Mouse (Mus musculus): ENCODE results near the gene Mylk4.

Gene Mylk4

DNA sequence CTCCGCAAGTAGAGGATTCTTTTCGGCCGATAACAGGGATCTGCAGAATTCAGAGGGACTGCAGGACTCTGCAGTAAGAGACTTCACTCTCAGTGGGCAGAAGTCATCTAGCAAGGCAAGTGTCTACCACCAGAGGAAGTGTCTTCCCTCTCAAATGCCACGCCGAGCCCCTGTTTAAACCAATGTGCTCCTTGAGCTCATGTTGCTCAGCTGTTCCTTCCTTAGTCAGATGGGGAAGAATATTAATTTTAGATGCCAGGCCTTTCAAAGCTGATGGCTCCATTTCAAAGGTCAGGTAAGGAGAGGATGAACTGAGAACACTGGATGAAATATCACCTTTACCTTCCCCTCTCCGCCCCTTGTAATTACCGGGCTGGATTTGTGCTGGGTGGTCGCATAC is at the start of gene Mylk4:
TSS of gene Mylk4 (minus strand) at position 139 of the 400 bp plus-strand sequence.
- no peak for DNase-seq

DNA sequence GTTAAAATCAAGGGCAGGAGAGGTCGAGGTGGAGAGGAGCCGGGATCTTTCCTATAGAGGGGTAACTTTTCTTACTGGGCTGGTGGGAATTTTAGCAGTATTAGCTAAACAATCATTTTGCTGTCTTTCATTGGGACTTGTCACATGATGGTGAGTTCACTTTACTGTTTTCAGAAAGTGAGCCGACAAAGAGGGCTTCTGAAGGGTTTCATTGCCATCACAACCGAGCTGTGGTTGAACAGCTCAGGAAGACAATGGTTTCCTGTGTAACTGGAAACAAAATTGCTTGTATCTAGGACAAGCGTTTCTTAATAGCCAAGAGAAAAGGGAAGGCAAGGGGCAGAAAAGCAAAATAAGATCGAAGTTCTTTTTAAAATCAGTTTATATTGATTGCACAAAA is 49.5 kb upstream of the Mylk4 start:
- DNase-seq, result no peak

DNA sequence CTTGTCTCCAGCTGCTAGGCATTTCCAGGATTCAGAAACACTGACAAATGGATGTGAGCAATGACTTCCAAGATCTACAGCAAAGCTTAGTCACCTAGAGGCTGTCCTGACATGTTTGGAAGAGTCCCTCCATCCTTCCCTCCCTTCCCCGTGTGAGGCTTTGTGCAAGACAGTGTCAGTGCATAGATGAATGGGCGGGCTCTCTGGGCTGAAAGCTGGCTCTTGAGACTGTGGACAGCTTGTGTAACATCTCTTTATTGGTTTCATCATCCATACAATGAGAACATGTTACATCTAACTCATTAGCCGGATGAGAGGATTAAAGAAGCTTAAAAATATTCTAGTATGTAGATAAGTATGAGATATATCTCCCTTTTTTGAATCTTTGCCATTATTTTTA is 49.0 kb upstream of the Mylk4 start:
- DNase-seq, result no peak

DNA sequence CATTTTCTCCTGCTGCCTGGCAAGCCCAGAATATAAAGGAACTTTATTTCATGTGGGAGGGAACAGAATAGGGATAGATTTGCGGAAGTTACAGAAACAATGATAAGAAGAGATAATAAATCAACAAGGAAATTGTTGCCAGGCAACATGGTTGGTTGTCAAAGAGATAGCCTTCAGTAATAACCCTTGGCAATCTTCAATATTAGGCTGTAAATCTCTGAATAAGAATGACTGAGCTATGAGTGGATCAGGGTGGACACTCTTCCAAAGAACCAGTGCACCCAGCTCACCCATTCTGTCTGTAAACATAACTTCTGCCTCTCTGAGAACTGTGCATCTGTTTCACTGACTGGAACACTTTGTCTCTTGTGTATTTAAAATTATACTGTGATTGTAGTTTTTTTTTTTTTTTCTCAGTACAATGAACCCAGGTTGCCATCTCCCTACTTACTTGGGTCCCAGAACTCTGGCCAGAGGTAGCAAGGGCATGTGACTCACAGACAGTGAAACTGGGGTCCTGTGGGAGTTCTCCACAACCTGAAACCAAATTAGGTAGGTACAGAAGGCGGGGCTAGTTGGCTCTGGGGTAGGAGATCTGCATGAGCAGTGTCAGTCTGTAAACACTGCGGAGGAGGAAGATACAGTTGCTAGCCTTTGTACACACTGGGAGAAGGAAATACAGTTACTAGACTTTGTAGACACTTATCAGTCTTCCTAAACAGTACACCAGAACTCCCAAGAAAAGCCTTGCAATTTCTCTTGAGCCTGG is 47.9 kb upstream of the Mylk4 start:
- no peak for DNase-seq

GRCm38 (mm10) chr13:32828886-32829285 is 45.1 kb upstream of the Mylk4 start:
- DNase-seq, result no peak

GRCm38 (mm10) chr13:32827951-32828350 is 44.2 kb upstream of the Mylk4 start:
- DNase-seq, result peak; percentile 68

DNA sequence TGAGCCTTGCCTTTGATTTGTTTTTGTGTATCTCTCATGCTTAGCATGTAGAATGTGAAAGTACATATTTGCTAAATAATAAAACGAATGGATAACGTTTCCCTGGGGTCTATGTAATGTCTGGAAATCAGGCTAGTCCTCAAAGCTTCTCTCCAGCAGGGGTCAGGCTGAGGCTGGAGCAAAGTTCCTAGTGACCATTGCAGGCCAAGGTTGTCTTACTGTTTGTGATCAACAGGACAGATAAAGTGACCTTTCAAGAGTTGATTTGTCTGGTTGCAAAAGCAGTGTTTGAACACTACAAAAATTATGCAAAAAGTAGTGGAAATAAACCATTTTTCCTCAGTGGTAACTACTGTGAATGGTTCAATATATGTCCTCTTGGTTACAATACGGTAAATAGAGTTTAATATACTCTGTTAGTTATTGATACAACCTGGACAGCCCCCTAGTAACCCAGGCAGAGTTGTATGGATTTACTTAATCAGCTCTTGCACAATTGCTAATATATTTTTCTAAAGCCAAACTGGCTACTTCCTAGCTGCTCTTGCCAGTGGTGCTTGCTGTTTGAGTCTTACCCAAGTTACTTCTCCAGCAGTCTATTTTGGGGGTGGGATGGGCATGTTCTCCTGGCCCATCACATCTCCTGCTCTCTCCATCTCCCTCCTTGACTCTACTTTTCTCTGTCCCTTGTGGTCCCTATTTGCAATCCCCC is 43.5 kb upstream of the Mylk4 start:
- no peak for DNase-seq

DNA sequence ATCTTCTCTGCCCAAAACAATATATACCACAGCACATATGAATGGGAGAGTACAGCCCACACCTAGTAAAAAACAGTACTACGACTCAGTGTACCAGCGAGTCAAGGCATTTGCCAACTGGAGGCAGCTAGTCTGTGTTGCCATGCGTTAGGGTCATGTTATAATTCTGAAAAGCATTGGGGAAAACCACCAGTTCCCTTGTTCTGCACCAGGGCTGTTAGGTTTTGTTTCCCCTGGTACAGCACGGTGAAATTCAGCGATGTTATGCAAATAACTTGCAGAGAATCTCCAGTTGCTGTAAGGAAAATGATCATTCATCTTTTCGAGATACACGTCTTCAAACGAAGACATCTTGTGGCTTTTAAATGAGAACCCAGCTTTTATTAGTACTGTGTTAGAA is 41.8 kb upstream of the Mylk4 start:
- no peak for DNase-seq

DNA sequence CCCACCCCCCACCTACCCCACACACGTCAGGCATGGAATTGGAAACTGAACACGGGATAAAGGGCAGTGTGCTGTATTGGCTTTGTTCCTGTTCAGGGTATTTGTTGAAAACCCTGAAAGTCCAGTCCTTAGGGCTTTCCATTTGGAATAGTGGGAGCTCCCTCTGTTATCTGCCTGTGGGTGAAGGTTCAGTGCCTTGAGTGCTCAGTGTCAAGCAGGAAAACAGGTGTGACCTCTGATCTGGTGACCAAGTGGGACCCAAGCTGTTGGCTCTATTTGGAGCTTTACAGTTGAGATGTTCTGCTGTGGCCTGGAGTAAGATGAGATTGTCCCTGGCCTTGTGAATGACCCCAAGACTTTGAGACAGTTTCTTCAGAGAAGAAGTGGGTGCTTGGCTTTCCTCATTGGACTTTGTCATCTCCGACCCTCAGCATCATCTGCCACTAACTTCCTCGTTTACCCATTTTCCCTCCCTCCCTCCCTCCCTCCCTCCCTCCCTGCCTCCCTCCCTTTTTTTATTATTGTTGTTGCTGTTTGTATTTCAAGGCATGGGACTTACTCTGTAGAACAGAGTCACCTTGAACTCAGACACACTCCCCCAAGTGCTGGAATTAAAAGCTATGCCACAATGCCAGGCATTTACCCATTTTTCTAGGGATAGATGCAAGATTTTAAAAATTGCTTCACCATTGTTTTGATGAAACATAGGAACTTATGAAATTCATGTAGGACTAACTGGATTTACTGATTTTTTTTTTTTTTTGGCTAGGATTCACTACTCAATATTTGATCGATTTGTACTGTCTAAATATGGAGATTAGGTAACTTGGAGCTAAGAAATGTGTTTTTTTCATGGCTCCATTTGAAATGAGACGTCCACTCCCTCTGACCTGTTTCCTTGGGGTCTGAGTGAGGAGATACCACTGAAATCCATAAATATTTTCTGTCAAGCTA is 40.9 kb upstream of the Mylk4 start:
- no peak for DNase-seq

DNA sequence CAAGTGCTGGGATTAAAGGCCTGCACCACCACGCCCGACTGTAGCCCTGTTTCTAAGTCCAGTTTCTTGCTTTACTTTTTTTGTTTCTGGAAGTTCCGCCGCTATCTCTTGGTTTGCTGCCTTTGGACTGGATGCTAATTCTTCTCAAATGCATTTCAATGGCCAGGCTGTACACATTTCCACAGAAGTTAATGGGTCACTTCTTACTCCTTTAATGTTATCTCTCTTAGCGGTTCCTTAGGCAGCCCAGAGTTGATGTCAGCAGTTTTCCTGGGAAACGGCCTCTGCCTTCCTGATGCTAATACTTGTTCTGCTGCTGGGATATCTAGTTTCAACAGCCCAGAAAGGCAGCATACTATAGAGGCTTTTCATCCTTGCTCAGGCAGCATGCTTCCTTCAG is 39.4 kb upstream of the Mylk4 start:
- no peak for DNase-seq

GRCm38 (mm10) chr13:32821671-32822070 is 37.9 kb upstream of the Mylk4 start:
- no peak for DNase-seq

- no peak for DNase-seq
Measured at GRCm38 (mm10) chr13:32819926-32820325, 36.2 kb upstream of the Mylk4 start.

DNA sequence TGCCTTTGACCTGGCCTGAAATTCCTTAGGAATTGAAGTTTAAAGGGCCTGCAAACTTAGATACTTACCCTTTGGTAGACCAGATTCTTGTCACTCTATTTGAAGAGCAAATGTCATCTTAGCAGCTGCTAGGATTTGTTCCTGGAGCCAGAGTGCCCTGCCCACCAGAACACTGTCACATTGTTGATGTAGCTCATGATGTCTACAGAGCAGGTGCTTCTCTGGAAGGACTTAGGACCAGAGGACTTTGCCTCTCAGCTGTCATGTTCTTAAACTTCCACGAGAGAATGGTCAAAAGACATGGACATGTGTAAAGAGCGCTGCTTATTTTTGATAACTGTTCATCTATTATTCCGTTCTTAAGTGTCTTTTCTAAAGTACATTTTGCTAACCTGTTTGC is 35.5 kb upstream of the Mylk4 start:
- DNase-seq, result no peak

- DNase-seq, result no peak
Measured at GRCm38 (mm10) chr13:32807624-32808023, 23.9 kb upstream of the Mylk4 start.

- no peak for DNase-seq
Measured at GRCm38 (mm10) chr13:32806820-32807219, 23.1 kb upstream of the Mylk4 start.

DNA sequence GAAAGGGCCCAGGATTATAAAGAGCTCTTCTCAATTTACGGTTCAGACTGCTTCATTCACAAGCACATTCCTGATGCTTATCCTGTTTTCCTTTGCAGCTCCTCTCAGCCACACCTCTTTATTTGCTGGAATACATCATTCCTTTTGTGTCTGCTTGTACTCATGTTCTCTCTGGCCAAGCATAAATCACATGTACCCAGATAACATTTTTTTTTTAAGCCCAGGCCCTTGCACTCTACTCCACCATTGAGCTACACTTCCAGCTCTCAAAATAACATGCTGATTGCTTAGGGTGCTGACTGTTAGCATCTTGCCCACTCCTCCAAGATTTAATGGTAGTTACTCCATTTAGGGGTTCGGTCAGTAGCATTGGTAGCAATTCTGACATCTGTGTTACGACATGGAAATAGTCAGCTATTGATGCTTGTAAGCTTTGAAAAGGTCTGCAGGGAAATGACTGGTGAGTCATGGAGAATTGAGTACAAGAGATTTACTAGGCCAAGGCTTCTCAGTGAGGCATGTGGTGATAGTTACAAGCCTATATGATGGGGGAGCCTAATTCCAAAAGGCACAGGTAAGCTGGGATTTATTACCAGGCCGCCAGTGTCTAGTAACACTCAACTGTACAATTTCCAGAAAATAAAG is 20.1 kb upstream of the Mylk4 start:
- no peak for DNase-seq

DNA sequence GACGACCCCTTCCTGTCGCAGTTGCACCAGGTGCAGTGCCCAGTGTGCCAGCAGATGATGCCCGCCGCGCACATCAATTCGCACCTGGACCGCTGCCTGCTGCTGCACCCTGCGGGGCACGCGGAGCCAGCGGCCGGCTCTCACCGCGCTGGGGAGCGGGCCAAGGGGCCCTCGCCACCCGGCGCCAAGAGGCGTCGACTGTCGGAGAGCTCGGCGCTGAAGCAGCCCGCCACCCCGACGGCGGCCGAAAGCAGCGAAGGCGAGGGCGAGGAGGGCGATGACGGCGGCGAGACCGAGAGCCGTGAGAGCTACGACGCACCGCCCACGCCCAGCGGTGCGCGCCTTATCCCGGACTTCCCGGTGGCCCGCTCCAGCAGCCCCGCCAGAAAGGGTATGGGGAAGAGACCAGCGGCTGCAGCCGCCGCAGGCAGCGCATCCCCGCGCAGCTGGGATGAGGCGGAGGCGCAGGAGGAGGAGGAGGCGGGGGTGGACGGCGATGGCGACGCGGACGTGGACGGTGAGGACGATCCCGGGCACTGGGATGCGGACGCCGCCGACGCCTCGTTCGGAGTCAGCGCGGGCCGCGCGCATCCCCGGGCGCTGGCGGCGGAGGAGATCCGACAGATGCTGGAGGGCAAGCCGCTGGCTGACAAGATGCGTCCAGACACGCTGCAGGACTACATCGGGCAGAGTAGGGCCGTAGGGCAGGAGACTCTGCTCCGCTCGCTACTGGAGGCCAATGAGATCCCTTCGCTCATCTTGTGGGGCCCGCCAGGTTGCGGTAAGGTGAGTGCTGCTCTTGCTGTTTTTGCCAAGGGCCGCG is 18.7 kb upstream of the Mylk4 start, which contains the start of gene D930007J09Rik:
TSS of gene D930007J09Rik (minus strand) at position 591 of the 823 bp plus-strand sequence.
- DNase-seq, result no peak

GRCm38 (mm10) chr13:32801693-32802221 is 18.0 kb upstream of the Mylk4 start, which contains the start of gene Wrnip1:
TSS of gene Wrnip1 (plus strand) at chr13:32802038.
- peak; percentile 95 for DNase-seq

- no peak for DNase-seq
Measured at GRCm38 (mm10) chr13:32800859-32801258, 17.1 kb upstream of the Mylk4 start.

DNA sequence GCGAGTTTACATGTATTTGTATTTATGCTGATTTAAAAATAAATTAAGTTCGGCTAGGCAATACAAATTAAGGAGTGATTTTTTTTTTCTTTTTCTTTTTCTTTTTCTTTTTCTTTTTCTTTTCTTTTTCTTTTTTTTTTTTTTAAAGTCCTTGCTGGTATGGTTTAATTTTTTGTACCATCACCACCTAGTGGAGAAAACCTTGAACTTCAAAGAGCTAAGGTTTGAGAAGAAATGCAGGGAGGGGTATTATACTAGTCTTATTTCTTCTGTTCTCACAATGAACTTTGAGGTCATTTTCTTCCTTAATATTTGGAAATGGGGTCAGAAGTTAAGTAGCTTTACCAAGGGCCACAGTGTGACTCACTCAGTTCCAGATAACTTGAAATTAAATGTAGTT is 15.4 kb upstream of the Mylk4 start:
- DNase-seq, result no peak

- DNase-seq, result no peak
Measured at GRCm38 (mm10) chr13:32797085-32797484, 13.3 kb upstream of the Mylk4 start.

All from kidney, adult 18-20 months (tissue).